Mouse (Mus musculus) left cerebral cortex, postnatal 10 days (tissue): ENCODE data around the gene Gm38394. TPM values are rescaled to one million over a fixed set of nuclear protein-coding genes. Genes with fewer than 3 reads are reported as not detected.
A peak's percentile ranks its signal among the peaks of the same experiment; 100 is the strongest.
"Not testable (repeated sequence)": the region's sequence is repeated elsewhere in the genome, so short reads cannot be mapped to it uniquely, and the experiment has no call there.

Source experiments
- DNase-seq, 2 experiments: peaks; one replicate each; pipeline ENCODE4 v3.0.0; 2021 to 2022; ENCODE audit warnings: low spot score in 2 of 2, mixed read lengths in 1 of 2; ENCODE audit errors: extremely low spot score in 1 of 2
- intact Hi-C: fragments of 180-260 bp; cut with DNase I; formaldehyde crosslinking; loops from one replicate; pipeline ENCODE4 v1.15.1; 2025
- total RNA-seq, 2 experiments: library from RNA; stranded (reverse); gene quantifications; 2 replicates each; pipeline ENCODE4 v1.2.3; 2021

The Gm38394 gene
- total RNA-seq, 2 experiments from 2014 or later: 26.0 to 26.8 TPM

- DNase-seq: no peak
Observed at GRCm38 (mm10) chr1:133667721-133668120, 6.6 kb upstream of the Gm38394 start.

GRCm38 (mm10) chr1:133665713-133666112, 4.6 kb upstream of the Gm38394 start:
- intact Hi-C loops, DNase-seq: not testable (repeated sequence)

More at GRCm38 (mm10) chr1:133667721-133668120, 6.6 kb upstream of the Gm38394 start:
- intact Hi-C loops: no loop called here

DNA sequence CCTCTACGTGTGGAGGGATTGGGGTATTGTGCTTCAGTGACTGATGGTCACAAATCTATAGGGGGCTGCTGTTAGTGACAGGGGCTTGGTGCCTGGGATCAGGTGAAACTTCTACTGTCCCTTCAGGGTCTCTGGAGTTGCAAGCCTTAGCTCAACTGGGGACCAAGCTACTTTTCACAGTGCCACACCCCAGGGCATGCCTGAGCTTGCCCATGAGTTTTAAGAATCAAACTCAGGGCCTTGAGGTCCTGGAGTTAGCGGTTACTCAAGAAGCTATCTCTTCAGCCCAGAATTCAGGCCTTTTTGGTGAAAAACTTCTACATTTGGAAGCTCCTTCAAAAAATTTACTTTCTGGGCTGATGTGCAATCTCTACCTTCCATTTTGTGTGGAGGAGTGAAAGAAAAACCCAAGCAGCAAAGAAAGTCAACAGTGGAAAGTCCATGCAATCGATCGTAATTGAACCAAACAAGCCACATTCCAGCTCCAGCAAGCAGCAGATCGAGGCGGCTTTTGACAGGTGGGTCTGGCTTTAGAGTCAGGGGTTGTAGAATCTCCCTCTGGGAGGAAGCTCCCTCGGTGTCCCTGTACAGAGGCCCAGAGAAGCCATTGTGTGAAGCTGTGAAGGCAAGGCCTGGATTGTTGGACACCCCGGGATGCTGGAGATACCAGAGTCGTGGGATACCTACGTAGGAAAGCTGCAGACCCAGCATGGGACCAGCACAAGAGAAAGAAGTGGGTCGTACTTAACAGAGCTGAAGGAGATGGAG, 3.3 kb upstream of the Gm38394 start:
- intact Hi-C loops: no loop called here
- no peak for DNase-seq

DNA sequence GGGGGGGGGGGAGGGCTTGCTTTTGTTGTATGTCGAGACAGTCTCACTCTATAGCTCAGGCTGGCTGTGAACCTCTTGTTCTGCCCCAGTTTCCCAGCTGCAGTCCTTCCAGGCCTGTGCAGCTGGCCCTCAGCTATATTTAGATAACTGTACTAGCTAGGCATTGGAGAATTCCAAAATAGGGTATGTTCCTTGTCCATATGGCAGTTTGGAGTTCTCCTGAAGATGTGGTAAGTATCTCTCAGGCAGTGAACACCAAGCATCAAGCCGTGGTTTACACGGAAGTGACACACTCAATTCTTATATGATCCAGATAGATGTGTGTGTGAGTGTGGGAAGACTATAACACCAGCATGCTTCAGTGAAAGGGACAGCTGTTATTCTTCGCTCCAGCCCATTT, 2.3 kb upstream of the Gm38394 start:
- no peak for DNase-seq

GRCm38 (mm10) chr1:133662941-133663340, 1.8 kb upstream of the Gm38394 start:
- intact Hi-C loops: no loop called here
- no peak for DNase-seq

More for the DNA sequence above, 2.3 kb upstream of the Gm38394 start:
- intact Hi-C loops: no loop called here

GRCm38 (mm10) chr1:133660466-133661202, 484 bp downstream of the Gm38394 start, which contains the start of gene Zbed6:
TSS of gene Zbed6 (minus strand) at chr1:133660885.
- peak; percentile 73 to 92 for DNase-seq
- intact Hi-C loops: no loop called here

GRCm38 (mm10) chr1:133658878-133659277, 2.2 kb downstream of the Gm38394 start:
- intact Hi-C loops: no loop called here

GRCm38 (mm10) chr1:133656811-133657210, 4.3 kb downstream of the Gm38394 start:
- intact Hi-C loops: no loop called here

More at GRCm38 (mm10) chr1:133658878-133659277, 2.2 kb downstream of the Gm38394 start:
- no peak for DNase-seq

DNA sequence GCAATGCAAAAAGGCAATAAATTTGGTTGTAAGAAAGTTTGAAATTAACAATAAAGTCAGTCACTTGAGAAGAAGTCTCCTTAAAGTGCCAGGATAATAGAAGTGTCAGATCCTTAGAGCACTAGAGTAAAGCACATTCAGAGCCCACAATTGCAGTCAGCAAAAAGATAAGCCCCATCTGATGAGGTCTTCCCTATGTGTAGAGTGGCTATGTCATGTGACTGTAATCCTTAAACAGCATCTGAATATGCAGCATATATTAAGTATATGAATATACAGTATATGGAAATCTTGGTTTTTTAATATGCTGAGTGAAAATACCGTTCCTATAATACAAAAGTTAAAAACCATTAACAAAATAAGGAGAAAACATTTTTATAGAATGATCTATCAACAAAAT, 8.1 kb downstream of the Gm38394 start:
- intact Hi-C loops: no loop called here

More at GRCm38 (mm10) chr1:133656811-133657210, 4.3 kb downstream of the Gm38394 start:
- no peak for DNase-seq

DNA sequence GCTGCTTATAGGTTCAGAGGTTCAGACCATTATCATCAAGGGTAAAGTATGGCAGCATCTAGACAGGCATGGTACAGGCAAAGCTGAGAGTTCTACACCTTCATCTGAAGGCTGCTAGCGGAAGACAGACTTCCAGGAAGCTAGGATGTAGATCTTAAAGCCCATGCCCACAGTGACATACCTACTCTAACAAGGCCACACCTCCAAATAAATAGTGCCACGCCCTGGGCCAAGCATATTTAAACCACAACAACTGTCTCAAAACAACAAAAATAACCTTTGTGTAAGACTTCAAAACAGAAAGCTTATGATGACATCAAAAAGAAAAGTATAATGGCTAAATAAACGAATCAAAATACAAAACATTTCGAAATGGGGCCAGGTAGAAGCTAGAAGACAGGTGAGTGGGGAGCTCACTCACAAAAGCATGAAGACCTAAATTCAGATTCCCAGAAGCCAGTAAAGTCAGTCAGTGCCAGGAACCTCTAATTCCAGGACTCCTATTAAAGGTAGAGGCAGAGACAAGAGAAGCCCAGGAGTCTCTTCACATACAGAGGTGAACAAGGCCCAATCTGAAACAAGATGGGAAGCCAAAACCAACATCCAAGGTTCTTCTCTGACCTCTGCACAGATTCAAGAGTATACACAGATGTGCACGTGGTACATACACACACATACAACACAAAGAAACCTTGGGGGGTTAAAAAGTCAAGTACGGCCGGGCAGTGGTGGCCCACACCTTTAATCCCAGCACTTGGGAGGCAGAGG, 10.6 kb downstream of the Gm38394 start:
- DNase-seq: no peak
- intact Hi-C loops: no loop called here

More for the DNA sequence above, 8.1 kb downstream of the Gm38394 start:
- no peak for DNase-seq

DNA sequence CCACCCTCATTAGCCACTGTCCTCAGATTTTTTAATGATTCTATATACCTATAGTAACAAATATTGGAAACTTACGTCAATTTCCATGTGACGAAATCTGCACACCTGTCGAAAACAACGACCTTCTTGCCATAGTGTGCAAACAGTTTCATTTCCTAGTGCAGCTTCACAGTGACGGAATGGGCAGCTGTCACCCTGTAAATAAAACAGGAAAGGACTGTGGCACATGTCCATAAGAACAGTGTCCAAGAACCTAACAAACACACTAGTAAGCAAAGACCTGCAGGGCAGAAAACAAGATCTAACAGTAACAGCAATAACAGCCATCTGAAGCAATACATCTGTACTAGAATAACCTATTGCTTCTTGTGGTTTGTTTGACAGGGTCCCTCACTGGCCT, 15.5 kb downstream of the Gm38394 start:
- no peak for DNase-seq
- intact Hi-C loops: no loop called here

GRCm38 (mm10) chr1:133641163-133641562, 20.0 kb downstream of the Gm38394 start:
- intact Hi-C loops: no loop called here
- DNase-seq: no peak

DNA sequence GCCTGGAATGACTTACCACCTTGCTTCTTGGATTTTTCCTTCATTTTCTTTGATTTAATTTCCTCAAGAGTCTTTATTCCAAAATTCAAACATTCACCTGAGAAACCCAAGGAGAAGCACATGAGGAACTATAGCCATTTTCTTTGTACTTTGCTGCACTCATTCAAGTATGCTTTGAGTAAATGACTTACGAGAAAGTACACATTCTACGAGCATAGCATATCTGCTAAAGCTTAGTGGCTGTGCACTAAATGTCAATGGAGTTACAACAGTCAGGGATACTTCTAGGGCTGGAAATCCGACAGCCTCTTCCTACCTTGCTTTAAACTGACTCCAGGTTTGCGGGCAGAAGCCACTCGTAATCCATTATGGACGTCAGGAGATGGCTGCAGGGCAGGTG, 22.6 kb downstream of the Gm38394 start:
- intact Hi-C loops: no loop called here
- DNase-seq: no peak

DNA sequence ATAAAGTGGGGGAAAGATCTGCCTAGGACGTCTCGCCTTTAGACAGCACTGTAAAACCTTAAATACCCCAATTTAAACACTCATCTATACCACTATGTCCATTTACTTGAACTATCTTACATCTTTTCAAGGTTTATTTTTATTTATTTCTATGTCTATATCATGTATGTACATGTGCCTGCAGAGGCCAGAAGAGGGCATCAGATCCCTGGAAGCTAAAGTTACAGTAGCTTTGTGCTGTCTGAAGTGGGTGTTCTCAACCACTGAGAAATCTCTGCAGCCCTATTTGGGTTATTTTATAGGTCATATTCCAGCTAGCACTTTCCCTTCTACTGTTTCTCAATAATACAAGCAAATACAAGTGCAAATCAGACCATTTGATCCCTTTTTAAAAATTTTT, 28.9 kb downstream of the Gm38394 start:
- DNase-seq: no peak
- intact Hi-C loops: loop anchor here (5.0 kb wide), 1 partner anchor 415 kb away; no protein-coding TSS in a partner anchor

- intact Hi-C loops: no loop called here
- DNase-seq: no peak
Observed at GRCm38 (mm10) chr1:133625052-133625451, 36.1 kb downstream of the Gm38394 start.

GRCm38 (mm10) chr1:133618311-133618710, 42.8 kb downstream of the Gm38394 start:
- intact Hi-C loops: no loop called here
- DNase-seq: no peak

GRCm38 (mm10) chr1:133617908-133618307, 43.2 kb downstream of the Gm38394 start:
- no peak for DNase-seq
- intact Hi-C loops: no loop called here

DNA sequence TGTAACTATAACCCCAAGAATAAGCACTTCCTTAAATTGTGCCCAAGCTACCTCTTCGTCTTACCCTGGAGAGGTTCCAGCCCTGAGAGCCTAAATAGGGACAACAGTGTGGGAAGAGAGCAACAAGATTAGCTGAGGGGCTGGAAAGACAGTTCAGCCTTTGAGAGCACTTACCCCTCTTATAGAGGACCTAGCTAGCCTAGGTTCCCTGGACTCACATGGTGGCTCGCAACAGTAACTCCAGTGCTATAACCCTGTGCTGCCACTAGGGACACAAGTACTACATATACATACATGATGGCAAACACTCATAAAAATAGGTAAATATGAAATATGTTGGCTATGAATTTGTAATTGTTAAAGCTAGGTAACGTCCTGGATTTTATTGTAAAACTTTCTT, 47.3 kb downstream of the Gm38394 start:
- DNase-seq: no peak
- intact Hi-C loops: loop anchor here (5.0 kb wide), 2 partner anchors 302 to 467 kb away; no protein-coding TSS in a partner anchor

GRCm38 (mm10) chr1:133611436-133611835, 49.7 kb downstream of the Gm38394 start:
- no peak for DNase-seq
- intact Hi-C loops: loop anchor here (5.0 kb wide), 2 partner anchors 299 to 464 kb away; no protein-coding TSS in a partner anchor
